Mouse (Mus musculus): ENCODE data around the gene Tspan8. TPM values are rescaled to one million over a fixed set of nuclear protein-coding genes. Genes with fewer than 3 reads are reported as not detected.

Tspan8 gene
- polyA plus RNA-seq, 1 experiment from 2014 or later = 56.6 TPM

DNA sequence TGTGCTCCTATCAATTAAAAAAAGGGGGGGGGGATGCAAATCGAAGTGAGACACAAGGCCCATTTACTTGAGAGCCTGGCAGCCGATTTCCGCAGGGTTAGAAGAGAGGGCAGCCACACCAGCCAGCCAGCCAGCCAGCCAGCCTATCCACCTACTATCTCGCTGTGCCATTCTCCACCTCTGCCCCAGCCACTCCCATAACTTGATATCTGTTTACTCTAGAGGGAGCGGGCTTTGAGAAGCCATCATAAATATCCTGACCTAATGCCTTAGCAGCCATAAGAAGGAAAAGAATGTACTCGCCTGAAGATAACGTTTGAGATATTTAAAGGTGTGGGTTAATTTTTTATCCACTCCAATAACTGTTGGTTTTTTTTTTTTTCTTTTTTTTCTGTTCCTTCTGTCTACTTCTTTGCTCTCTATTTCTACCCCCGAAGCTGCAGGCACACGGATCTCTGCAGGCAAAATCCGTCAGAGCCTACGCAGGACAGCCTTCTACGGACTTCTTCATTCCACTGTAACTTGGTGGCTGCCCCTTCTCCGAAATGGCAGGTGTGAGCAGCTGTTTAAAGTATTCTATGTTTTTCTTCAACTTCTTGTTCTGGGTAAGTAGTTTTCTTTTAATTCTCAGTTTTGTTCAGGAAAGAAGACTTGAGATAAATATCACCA, 558 bp downstream of the Tspan8 start:
- H3K27me3 ChIP-seq (ENCODE audit: control insufficient read depth, insufficient read depth, low read depth, low read length) = no peaks in the 10 kb centered on the region
- H3K36me3 ChIP-seq (ENCODE audit: control insufficient read depth, insufficient read depth) = peaks cover 5% of the 10 kb centered on the region; the same call in 1 of the 2 replicates
- H3K27ac ChIP-seq (ENCODE audit: low read length) = peak overlapping the region; percentile 98
- peak overlapping the region; percentile 57 for H3K4me2 ChIP-seq (ENCODE audit: low read depth, low read length)
- peak; percentile 100 for ATAC-seq (ENCODE audit: low read depth)
- H3K9ac ChIP-seq (ENCODE audit: low read depth, low read length) = peak overlapping the region; percentile 68
- WGBS (ENCODE audit: insufficient replicate concordance) = 12% methylated on average over 13 of the region's 13 CpGs
- no peaks in the 10 kb centered on the region for H3K9me3 ChIP-seq (replicated peaks; ENCODE audit: control insufficient read depth, low read length)
- peaks cover 14% of the 10 kb centered on the region for H3K4me1 ChIP-seq (ENCODE audit: control insufficient read depth, low read depth, low read length)
- peak overlapping the region; percentile 70 for H3K4me3 ChIP-seq (ENCODE audit: low read depth, low read length)

DNA sequence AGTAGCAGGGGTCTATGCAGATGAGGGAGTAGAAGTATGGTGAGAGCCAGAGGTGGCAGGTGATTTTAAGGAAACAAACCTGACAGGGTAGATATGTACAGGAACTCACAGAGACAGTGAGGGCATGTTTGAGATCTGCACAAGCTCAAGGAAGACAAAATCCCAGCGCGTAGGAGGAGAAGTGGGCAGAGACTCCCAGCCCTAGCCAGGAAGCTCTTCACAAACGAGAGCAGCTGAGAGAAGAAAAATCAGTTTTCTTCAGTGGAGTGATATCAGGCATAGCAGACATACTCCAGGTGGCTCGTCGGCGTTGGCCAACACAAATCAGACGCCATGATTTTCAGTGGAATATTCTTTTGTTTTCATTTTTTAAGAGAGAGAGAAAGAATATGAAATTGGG, 8.7 kb downstream of the Tspan8 start:
- ATAC-seq (ENCODE audit: low read depth) = no peak
- WGBS (ENCODE audit: insufficient replicate concordance) = 78% methylated on average over 7 of the region's 7 CpGs
- H3K27ac ChIP-seq (ENCODE audit: low read length) = no peak overlapping the region
- H3K9me3 ChIP-seq (replicated peaks; ENCODE audit: control insufficient read depth, low read length) = no peaks in the 10 kb centered on the region
- H3K9ac ChIP-seq (ENCODE audit: low read depth, low read length) = no peak overlapping the region
- peaks cover 41% of the 10 kb centered on the region for H3K36me3 ChIP-seq (ENCODE audit: control insufficient read depth, insufficient read depth)
- no peak overlapping the region for H3K4me2 ChIP-seq (ENCODE audit: low read depth, low read length)
- peaks cover 4% of the 10 kb centered on the region; the same call in 1 of the 2 replicates for H3K4me1 ChIP-seq (ENCODE audit: control insufficient read depth, low read depth, low read length)
- no peak overlapping the region for H3K4me3 ChIP-seq (ENCODE audit: low read depth, low read length)
- H3K27me3 ChIP-seq (ENCODE audit: control insufficient read depth, insufficient read depth, low read depth, low read length) = no peaks in the 10 kb centered on the region

DNA sequence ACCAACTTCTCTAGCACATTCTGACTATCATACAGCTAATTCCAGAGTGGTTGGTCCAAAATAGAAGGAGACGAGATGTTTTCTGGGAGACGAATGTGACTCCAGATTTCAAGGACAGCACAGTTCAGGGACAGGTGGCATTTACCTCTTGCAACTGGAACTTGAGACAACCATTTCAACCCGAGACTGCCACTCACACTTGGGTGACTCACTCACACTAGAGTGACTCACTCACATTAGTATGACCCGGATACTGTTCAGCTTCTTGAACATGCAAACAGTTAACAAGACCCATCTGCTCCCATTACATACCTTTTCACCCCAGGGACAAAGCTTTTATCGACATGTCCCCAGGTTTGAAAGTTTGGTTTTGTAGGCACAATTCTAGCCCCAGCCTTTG, 12.2 kb downstream of the Tspan8 start:
- ATAC-seq (ENCODE audit: low read depth) = no peak
- WGBS (ENCODE audit: insufficient replicate concordance) = 77% methylated on average over 5 of the region's 5 CpGs
- Histone ChIP-seq H3K27me3 (ENCODE audit: control insufficient read depth, insufficient read depth, low read depth, low read length) (no peaks in the 10 kb centered on the region), H3K4me2 (ENCODE audit: low read depth, low read length) (no peak overlapping the region), H3K9me3 (replicated peaks; ENCODE audit: control insufficient read depth, low read length) (no peaks in the 10 kb centered on the region), H3K27ac (ENCODE audit: low read length) (no peak overlapping the region), H3K9ac (ENCODE audit: low read depth, low read length) (no peak overlapping the region), H3K36me3 (ENCODE audit: control insufficient read depth, insufficient read depth) (peaks cover 61% of the 10 kb centered on the region), H3K4me1 (ENCODE audit: control insufficient read depth, low read depth, low read length) (peaks cover 5% of the 10 kb centered on the region), H3K4me3 (ENCODE audit: low read depth, low read length) (no peak overlapping the region)

DNA sequence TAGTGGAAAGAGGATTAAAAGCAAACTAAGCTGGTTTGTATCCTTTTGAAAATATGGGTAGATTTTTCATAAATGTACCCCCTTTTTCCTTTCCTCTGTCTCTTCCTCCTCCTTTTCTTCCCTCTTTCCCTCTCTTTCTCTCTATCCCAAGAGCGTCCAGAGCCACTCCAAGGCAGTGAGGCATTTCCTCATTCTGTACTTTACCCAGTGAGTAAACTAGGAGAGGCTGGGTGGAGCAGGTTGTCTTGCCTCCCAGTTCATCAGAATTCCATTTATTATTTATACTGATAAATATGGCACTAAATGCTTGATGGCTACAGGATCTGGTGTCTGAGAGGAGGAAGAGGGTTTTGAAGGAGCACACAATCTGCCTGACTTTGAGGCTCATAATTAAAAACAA, 13.1 kb downstream of the Tspan8 start:
- no peak overlapping the region for H3K4me3 ChIP-seq (ENCODE audit: low read depth, low read length)
- 83% methylated on average over 1 of the region's 1 CpGs for WGBS (ENCODE audit: insufficient replicate concordance)
- no peaks in the 10 kb centered on the region for H3K9me3 ChIP-seq (replicated peaks; ENCODE audit: control insufficient read depth, low read length)
- no peak overlapping the region for H3K27ac ChIP-seq (ENCODE audit: low read length)
- no peak overlapping the region for H3K9ac ChIP-seq (ENCODE audit: low read depth, low read length)
- peaks cover 61% of the 10 kb centered on the region for H3K36me3 ChIP-seq (ENCODE audit: control insufficient read depth, insufficient read depth)
- H3K4me2 ChIP-seq (ENCODE audit: low read depth, low read length) = no peak overlapping the region
- H3K4me1 ChIP-seq (ENCODE audit: control insufficient read depth, low read depth, low read length) = peaks cover 7% of the 10 kb centered on the region
- H3K27me3 ChIP-seq (ENCODE audit: control insufficient read depth, insufficient read depth, low read depth, low read length) = no peaks in the 10 kb centered on the region
- ATAC-seq (ENCODE audit: low read depth) = no peak

DNA sequence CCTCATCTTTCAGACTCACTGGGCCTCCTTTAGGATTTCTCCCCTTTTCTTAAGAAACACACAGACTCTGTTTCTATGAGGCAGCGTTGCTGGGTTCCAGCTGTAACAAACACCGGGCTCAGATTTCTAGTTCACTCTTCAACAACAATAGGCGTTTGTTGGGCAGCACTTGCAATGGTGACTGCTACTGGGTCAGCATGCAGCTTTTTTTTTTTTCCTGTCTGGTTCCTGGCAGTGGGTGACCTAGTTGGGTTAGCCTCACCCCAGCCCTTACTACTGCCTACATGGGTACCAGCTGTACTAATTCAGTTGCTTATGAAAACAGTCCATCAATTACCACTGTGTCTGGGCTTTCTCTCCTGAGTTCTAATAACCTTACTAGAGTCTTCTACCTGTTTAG, 14.1 kb downstream of the Tspan8 start:
- Histone ChIP-seq H3K27ac (ENCODE audit: low read length) (no peak overlapping the region), H3K36me3 (ENCODE audit: control insufficient read depth, insufficient read depth) (peaks cover 69% of the 10 kb centered on the region), H3K9ac (ENCODE audit: low read depth, low read length) (no peak overlapping the region), H3K4me2 (ENCODE audit: low read depth, low read length) (no peak overlapping the region), H3K4me3 (ENCODE audit: low read depth, low read length) (no peak overlapping the region), H3K4me1 (ENCODE audit: control insufficient read depth, low read depth, low read length) (peaks cover 7% of the 10 kb centered on the region), H3K27me3 (ENCODE audit: control insufficient read depth, insufficient read depth, low read depth, low read length) (no peaks in the 10 kb centered on the region), H3K9me3 (replicated peaks; ENCODE audit: control insufficient read depth, low read length) (no peaks in the 10 kb centered on the region)
- ATAC-seq (ENCODE audit: low read depth) = no peak
- WGBS (ENCODE audit: insufficient replicate concordance) = 76% methylated on average over 3 of the region's 3 CpGs

DNA sequence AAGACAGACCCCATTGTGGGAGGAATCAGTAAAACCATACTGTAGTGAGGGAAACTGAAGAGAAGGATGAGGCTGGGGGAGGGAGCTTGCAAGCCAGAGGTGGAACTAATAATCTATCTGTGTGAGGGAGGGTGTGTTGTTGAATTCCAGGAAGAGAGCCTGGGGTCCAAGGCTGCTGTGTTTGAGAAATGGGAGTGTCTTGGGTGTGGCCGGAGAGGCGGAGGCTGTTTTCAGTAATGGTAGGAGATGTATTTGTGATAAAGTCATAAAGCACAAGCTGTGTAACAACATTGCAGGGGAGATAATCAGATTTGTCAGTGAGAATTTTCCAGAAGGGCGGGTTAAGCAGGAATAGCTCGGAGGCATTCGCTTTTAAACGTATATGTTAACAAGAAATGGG, 17.4 kb downstream of the Tspan8 start:
- no peak overlapping the region for H3K4me3 ChIP-seq (ENCODE audit: low read depth, low read length)
- peaks cover 69% of the 10 kb centered on the region for H3K36me3 ChIP-seq (ENCODE audit: control insufficient read depth, insufficient read depth)
- no peaks in the 10 kb centered on the region for H3K9me3 ChIP-seq (replicated peaks; ENCODE audit: control insufficient read depth, low read length)
- peaks cover 7% of the 10 kb centered on the region for H3K4me1 ChIP-seq (ENCODE audit: control insufficient read depth, low read depth, low read length)
- no peak overlapping the region for H3K9ac ChIP-seq (ENCODE audit: low read depth, low read length)
- H3K4me2 ChIP-seq (ENCODE audit: low read depth, low read length) = no peak overlapping the region
- peak; percentile 61 for ATAC-seq (ENCODE audit: low read depth)
- H3K27ac ChIP-seq (ENCODE audit: low read length) = no peak overlapping the region
- 50% methylated on average over 6 of the region's 6 CpGs for WGBS (ENCODE audit: insufficient replicate concordance)
- H3K27me3 ChIP-seq (ENCODE audit: control insufficient read depth, insufficient read depth, low read depth, low read length) = no peaks in the 10 kb centered on the region

DNA sequence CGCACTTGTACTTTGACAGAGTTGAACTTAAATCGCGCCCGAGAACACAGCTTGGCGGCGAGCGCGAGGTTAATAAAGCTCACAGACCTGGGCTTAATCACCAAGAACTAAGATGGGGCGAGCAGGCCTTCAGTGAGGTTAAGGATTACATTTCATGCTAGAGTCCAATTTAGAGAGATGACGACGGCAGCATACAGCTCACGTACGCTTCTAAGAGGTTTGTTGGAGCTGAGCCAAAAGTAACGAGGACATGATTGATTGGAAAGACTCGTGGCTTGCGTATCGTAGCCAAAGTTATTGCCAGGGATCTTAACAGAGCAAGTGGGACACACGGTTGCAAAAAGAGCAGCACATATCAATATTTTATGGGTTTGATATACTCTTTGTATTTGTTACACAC, 30.3 kb downstream of the Tspan8 start:
- Histone ChIP-seq H3K4me1 (ENCODE audit: control insufficient read depth, low read depth, low read length) (no peaks in the 10 kb centered on the region), H3K27me3 (ENCODE audit: control insufficient read depth, insufficient read depth, low read depth, low read length) (no peaks in the 10 kb centered on the region), H3K4me2 (ENCODE audit: low read depth, low read length) (no peak overlapping the region), H3K4me3 (ENCODE audit: low read depth, low read length) (no peak overlapping the region), H3K9ac (ENCODE audit: low read depth, low read length) (no peak overlapping the region), H3K36me3 (ENCODE audit: control insufficient read depth, insufficient read depth) (peaks cover 45% of the 10 kb centered on the region), H3K27ac (ENCODE audit: low read length) (no peak overlapping the region), H3K9me3 (replicated peaks; ENCODE audit: control insufficient read depth, low read length) (no peaks in the 10 kb centered on the region)
- WGBS (ENCODE audit: insufficient replicate concordance) = 86% methylated on average over 18 of the region's 18 CpGs
- ATAC-seq (ENCODE audit: low read depth) = no peak

DNA sequence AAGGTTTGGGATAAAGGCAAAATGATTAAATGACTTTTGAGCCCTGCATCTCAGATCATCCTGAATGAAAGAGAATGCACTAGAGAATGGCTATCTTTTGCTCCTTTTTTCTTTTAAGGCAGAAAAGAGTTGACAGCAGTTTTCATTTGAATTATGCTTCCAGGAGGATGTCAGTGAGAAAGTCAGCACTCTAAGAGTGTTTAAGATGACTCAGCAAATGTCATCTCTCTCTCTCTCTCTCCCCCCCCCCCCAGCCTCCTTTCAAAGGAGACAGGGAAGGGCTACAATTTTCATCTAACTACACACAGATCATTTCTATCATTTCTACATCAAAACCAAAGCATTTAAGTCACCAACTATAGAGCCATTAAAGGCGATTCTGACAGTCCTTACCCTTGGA, 31.9 kb downstream of the Tspan8 start:
- WGBS (ENCODE audit: insufficient replicate concordance) = 89% methylated on average over 1 of the region's 1 CpGs
- Histone ChIP-seq H3K36me3 (ENCODE audit: control insufficient read depth, insufficient read depth) (peaks cover 39% of the 10 kb centered on the region), H3K9ac (ENCODE audit: low read depth, low read length) (no peak overlapping the region)

DNA sequence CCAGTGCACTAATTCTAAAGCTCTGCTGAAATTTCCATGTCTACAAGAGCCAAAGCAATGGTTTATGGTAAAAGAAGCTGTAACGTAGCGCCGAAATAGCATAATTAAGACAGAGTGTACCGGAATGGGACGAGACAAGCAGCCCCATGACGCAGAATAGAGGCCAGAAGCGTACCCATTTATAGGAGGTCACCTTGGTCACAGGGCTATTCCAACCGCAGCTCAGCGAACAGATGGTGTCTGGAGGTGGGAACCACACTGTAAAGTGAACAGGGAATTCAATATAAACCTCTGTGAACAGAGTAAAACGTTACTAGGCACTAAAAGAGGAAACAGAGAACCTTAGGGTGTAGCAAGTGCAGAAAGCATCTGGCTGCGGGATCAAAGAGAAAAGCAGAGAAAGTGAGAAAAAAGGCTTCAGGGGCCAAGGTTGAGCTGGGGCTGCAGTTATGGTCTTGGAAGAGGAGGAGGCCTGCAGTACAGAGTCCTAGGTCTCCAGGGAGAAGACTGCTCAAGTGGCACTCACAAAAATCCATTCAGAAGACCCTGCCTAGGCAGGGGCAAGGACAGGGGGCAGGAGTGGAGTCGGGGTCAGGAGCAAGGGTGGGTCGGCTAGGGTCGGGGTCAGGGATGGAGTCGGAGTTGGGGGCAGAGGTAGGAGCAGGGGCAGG, 43.7 kb downstream of the Tspan8 start:
- Histone ChIP-seq H3K9ac (ENCODE audit: low read depth, low read length) (no peak overlapping the region), H3K4me1 (ENCODE audit: control insufficient read depth, low read depth, low read length) (no peaks in the 10 kb centered on the region), H3K4me3 (ENCODE audit: low read depth, low read length) (no peak overlapping the region), H3K4me2 (ENCODE audit: low read depth, low read length) (no peak overlapping the region), H3K36me3 (ENCODE audit: control insufficient read depth, insufficient read depth) (no peaks in the 10 kb centered on the region), H3K27ac (ENCODE audit: low read length) (no peak overlapping the region), H3K27me3 (ENCODE audit: control insufficient read depth, insufficient read depth, low read depth, low read length) (no peaks in the 10 kb centered on the region), H3K9me3 (replicated peaks; ENCODE audit: control insufficient read depth, low read length) (no peaks in the 10 kb centered on the region)
- WGBS (ENCODE audit: insufficient replicate concordance) = 73% methylated on average over 15 of the region's 15 CpGs
- no peak for ATAC-seq (ENCODE audit: low read depth)

More for the DNA sequence above, 31.9 kb downstream of the Tspan8 start:
- H3K9me3 ChIP-seq (replicated peaks; ENCODE audit: control insufficient read depth, low read length) = no peaks in the 10 kb centered on the region
- H3K4me3 ChIP-seq (ENCODE audit: low read depth, low read length) = no peak overlapping the region
- H3K27ac ChIP-seq (ENCODE audit: low read length) = no peak overlapping the region
- H3K4me2 ChIP-seq (ENCODE audit: low read depth, low read length) = no peak overlapping the region
- no peaks in the 10 kb centered on the region for H3K4me1 ChIP-seq (ENCODE audit: control insufficient read depth, low read depth, low read length)
- no peak for ATAC-seq (ENCODE audit: low read depth)
- H3K27me3 ChIP-seq (ENCODE audit: control insufficient read depth, insufficient read depth, low read depth, low read length) = no peaks in the 10 kb centered on the region
